Mouse (Mus musculus): ENCODE results near the gene Fam53b. TPM values are rescaled to one million over a fixed set of nuclear protein-coding genes. Genes with fewer than 3 reads are reported as not detected.

Gene Fam53b
- polyA plus RNA-seq, 1 experiment from 2014 or later, result 31.2 TPM

- Histone ChIP-seq H3K27me3 (replicated peaks; ENCODE audit: insufficient read depth, low read length) (no peaks in the 10 kb centered on the region), H3K4me3 (ENCODE audit: low read depth, low read length) (no peak overlapping the region), H3K4me2 (replicated peaks; ENCODE audit: low read depth, low read length) (no peak overlapping the region), H3K4me1 (ENCODE audit: insufficient read depth, low read depth, low read length) (peaks cover 10% of the 10 kb centered on the region; the same call in 1 of the 2 replicates), H3K9ac (replicated peaks; ENCODE audit: low read depth) (no peak overlapping the region), H3K9me3 (ENCODE audit: low read length) (no peaks in the 10 kb centered on the region), H3K36me3 (ENCODE audit: insufficient read depth, low read length) (peaks cover 14% of the 10 kb centered on the region; the same call in 1 of the 2 replicates), H3K27ac (ENCODE audit: low read length) (no peak overlapping the region)
- no peak for ATAC-seq
- DNase-seq (ENCODE audit: low spot score), result no peak
- no peak for TF ChIP-seq CTCF (IDR thresholded peaks at IDR 0.05)
- no peak for TF ChIP-seq EP300 (IDR thresholded peaks at IDR 0.05)
- WGBS, result 71% methylated on average over 5 of the region's 5 CpGs
These were observed 54.8 kb downstream of the Fam53b start for GRCm38 (mm10) chr7:132758875-132759274.

- Histone ChIP-seq H3K4me3 (ENCODE audit: low read depth, low read length) (no peak overlapping the region), H3K27ac (ENCODE audit: low read length) (no peak overlapping the region), H3K4me2 (replicated peaks; ENCODE audit: low read depth, low read length) (no peak overlapping the region), H3K36me3 (ENCODE audit: insufficient read depth, low read length) (peaks cover 14% of the 10 kb centered on the region; the same call in 1 of the 2 replicates), H3K4me1 (ENCODE audit: insufficient read depth, low read depth, low read length) (peaks cover 10% of the 10 kb centered on the region; the same call in 1 of the 2 replicates), H3K9ac (replicated peaks; ENCODE audit: low read depth) (no peak overlapping the region), H3K27me3 (replicated peaks; ENCODE audit: insufficient read depth, low read length) (no peaks in the 10 kb centered on the region), H3K9me3 (ENCODE audit: low read length) (no peaks in the 10 kb centered on the region)
- TF ChIP-seq CTCF (IDR thresholded peaks at IDR 0.05) (no peak), EP300 (IDR thresholded peaks at IDR 0.05) (no peak)
- no peak for DNase-seq (ENCODE audit: low spot score)
- WGBS, result 88% methylated on average over 5 of the region's 5 CpGs
- ATAC-seq, result no peak
These were observed 57.4 kb downstream of the Fam53b start for GRCm38 (mm10) chr7:132756325-132756724.

- Histone ChIP-seq H3K9me3 (ENCODE audit: low read length) (no peaks in the 10 kb centered on the region), H3K4me1 (ENCODE audit: insufficient read depth, low read depth, low read length) (peaks cover 10% of the 10 kb centered on the region; the same call in 1 of the 2 replicates), H3K4me2 (replicated peaks; ENCODE audit: low read depth, low read length) (no peak overlapping the region), H3K9ac (replicated peaks; ENCODE audit: low read depth) (no peak overlapping the region), H3K36me3 (ENCODE audit: insufficient read depth, low read length) (peaks cover 11% of the 10 kb centered on the region; the same call in 1 of the 2 replicates), H3K4me3 (ENCODE audit: low read depth, low read length) (no peak overlapping the region), H3K27me3 (replicated peaks; ENCODE audit: insufficient read depth, low read length) (no peaks in the 10 kb centered on the region), H3K27ac (ENCODE audit: low read length) (no peak overlapping the region)
- TF ChIP-seq EP300 (IDR thresholded peaks at IDR 0.05) (no peak), CTCF (IDR thresholded peaks at IDR 0.05) (no peak)
- 26% methylated on average over 3 of the region's 3 CpGs for WGBS
- ATAC-seq (peak; percentile 69), DNase-seq (ENCODE audit: low spot score) (peak; percentile 51)
These were observed 59.3 kb downstream of the Fam53b start for GRCm38 (mm10) chr7:132754389-132754750.

GRCm38 (mm10) chr7:132753518-132754388, 59.9 kb downstream of the Fam53b start:
- no peak overlapping the region for H3K27ac ChIP-seq (ENCODE audit: low read length)
- H3K36me3 ChIP-seq (ENCODE audit: insufficient read depth, low read length), result peaks cover 8% of the 10 kb centered on the region; the same call in 1 of the 2 replicates
- no peaks in the 10 kb centered on the region for H3K9me3 ChIP-seq (ENCODE audit: low read length)
- no peak overlapping the region for H3K9ac ChIP-seq (replicated peaks; ENCODE audit: low read depth)
- TF ChIP-seq CTCF (IDR thresholded peaks at IDR 0.05), result no peak
- TF ChIP-seq EP300 (IDR thresholded peaks at IDR 0.05), result no peak
- H3K27me3 ChIP-seq (replicated peaks; ENCODE audit: insufficient read depth, low read length), result no peaks in the 10 kb centered on the region
- ATAC-seq (no peak), DNase-seq (ENCODE audit: low spot score) (no peak)
- H3K4me1 ChIP-seq (ENCODE audit: insufficient read depth, low read depth, low read length), result peaks cover 10% of the 10 kb centered on the region; the same call in 1 of the 2 replicates
- 60% methylated on average over 4 of the region's 4 CpGs for WGBS
- H3K4me2 ChIP-seq (replicated peaks; ENCODE audit: low read depth, low read length), result no peak overlapping the region
- no peak overlapping the region for H3K4me3 ChIP-seq (ENCODE audit: low read depth, low read length)

GRCm38 (mm10) chr7:132751716-132752115, 62.0 kb downstream of the Fam53b start:
- no peaks in the 10 kb centered on the region for H3K9me3 ChIP-seq (ENCODE audit: low read length)
- ATAC-seq (peak; percentile 21; the same call in 1 of the 2 replicates), DNase-seq (ENCODE audit: low spot score) (peak; percentile 44)
- H3K4me2 ChIP-seq (replicated peaks; ENCODE audit: low read depth, low read length), result no peak overlapping the region
- H3K27me3 ChIP-seq (replicated peaks; ENCODE audit: insufficient read depth, low read length), result no peaks in the 10 kb centered on the region
- 0 out of 2 replicates have a peak overlapping the region, but pooled peaks have one; percentile 38 for H3K27ac ChIP-seq (ENCODE audit: low read length)
- TF ChIP-seq EP300 (IDR thresholded peaks at IDR 0.05), result no peak
- no peak for TF ChIP-seq CTCF (IDR thresholded peaks at IDR 0.05)
- no peak overlapping the region for H3K9ac ChIP-seq (replicated peaks; ENCODE audit: low read depth)
- H3K36me3 ChIP-seq (ENCODE audit: insufficient read depth, low read length), result no peaks in the 10 kb centered on the region; the same call in 1 of the 2 replicates
- H3K4me3 ChIP-seq (ENCODE audit: low read depth, low read length), result no peak overlapping the region
- peaks cover 14% of the 10 kb centered on the region for H3K4me1 ChIP-seq (ENCODE audit: insufficient read depth, low read depth, low read length)
- WGBS, result 24% methylated on average over 2 of the region's 2 CpGs

GRCm38 (mm10) chr7:132749504-132749903, 64.2 kb downstream of the Fam53b start:
- 89% methylated on average over 11 of the region's 11 CpGs for WGBS
- peaks cover 8% of the 10 kb centered on the region for H3K4me1 ChIP-seq (ENCODE audit: insufficient read depth, low read depth, low read length)
- H3K27me3 ChIP-seq (replicated peaks; ENCODE audit: insufficient read depth, low read length), result no peaks in the 10 kb centered on the region
- peaks cover 5% of the 10 kb centered on the region; the same call in 1 of the 2 replicates for H3K36me3 ChIP-seq (ENCODE audit: insufficient read depth, low read length)
- H3K4me2 ChIP-seq (replicated peaks; ENCODE audit: low read depth, low read length), result no peak overlapping the region
- no peak overlapping the region for H3K9ac ChIP-seq (replicated peaks; ENCODE audit: low read depth)
- no peak overlapping the region for H3K27ac ChIP-seq (ENCODE audit: low read length)
- no peak overlapping the region for H3K4me3 ChIP-seq (ENCODE audit: low read depth, low read length)
- DNase-seq (ENCODE audit: low spot score) (no peak), ATAC-seq (no peak)
- no peaks in the 10 kb centered on the region for H3K9me3 ChIP-seq (ENCODE audit: low read length)
- TF ChIP-seq CTCF (IDR thresholded peaks at IDR 0.05) (no peak), EP300 (IDR thresholded peaks at IDR 0.05) (no peak)

All from lung, postnatal 0 days (tissue).